Mouse (Mus musculus) layer of hippocampus, adult 9-10 months (tissue): ENCODE measurements at regions not wholly inside any gene's neighbourhood (a gene's known extent, or its start where the extent isn't known, plus 50 kb on each side); places are given as distances from the start of the nearest gene placed in this dataset.

Source experiments
- DNase-seq: peaks from one replicate; pipeline ENCODE4 v3.0.0; 2022; ENCODE audit warnings: low spot score

DNA sequence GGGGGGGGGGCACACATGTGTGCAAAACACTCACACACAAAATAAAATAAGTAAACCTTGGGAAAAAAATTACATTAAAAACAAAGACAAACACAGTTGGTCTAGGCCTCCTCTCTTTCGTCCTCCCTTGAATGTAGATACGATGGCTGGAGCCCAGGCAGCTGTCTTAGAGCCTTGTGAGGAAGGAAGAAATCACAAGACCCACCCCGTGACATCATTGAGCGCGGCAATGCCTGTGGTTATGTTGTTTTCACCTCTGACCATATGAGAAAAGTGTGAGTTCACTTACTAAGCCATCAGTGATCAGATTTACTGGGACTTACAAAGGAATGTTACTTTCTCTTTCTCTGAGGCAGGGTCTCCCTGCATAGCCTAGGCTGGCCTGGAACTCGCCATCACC lies 64.8 kb upstream of the Slc6a6 start:
- DNase-seq, result no peak

DNA sequence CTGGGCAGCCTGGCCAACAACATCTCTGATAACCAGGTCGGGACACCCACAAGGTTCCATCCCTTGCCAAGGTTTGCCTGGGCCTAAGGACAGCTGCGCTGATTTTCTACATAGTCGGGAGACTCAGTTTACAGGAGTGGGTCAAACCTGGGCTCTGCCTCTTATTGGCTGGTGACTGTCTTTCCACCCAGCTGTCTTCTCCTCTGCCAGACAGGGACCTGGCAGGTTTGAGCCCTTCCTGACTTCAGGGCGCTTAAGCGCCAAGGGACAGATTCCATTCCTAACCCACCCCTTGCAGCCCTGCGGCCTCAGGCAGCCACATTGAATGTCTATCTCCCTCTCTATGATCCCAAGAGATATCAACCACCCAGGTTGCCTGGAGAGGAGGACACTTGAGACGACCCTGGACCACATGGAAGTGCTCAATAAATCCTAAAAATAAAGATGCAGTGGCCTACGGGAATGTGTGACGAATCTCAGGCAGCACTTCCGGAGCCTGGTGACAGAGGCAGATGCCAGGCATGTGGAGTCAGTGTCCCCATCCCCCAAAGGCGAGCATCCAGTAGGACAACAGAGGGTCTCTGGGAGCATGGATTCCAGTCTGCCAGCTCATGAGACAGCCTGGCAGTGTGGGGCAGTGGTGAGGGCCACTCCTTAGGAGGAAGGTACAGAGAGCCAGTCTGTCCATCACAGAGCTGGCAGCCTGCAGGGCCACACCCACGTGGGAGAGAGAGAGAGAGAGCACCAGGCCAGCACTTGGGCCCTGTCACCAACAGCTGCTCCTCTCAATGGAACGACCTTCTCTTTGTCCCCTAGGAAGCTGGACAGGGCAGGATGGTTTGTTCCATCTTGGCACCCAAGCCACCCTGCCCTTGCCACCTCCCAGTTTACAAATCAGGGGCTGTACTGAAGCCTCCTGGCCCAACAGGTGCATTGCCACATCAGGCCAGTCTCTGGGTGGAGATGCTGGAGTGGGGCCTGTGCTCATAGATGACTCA lies 63.8 kb upstream of the Slc6a6 start:
- no peak for DNase-seq

DNA sequence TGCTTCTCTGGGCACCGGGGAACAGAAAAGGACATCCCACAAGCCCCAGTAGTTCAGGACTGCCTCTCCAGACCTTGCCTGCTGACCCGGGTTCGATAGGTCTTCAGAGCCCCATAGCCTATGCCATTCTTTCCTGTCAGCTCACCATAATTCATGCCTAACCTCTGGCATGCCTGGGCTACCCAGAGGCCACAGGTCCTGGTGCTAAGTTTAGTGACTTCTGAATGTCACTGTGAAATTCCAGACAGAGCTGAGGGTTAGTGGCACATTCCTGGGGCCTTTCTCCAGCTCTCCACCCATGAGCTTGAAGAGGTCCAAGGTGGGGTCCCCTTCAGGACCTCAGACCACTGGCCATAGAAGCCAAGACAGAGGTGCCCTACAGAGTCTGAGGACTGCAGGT lies 62.4 kb upstream of the Slc6a6 start:
- no peak for DNase-seq

DNA sequence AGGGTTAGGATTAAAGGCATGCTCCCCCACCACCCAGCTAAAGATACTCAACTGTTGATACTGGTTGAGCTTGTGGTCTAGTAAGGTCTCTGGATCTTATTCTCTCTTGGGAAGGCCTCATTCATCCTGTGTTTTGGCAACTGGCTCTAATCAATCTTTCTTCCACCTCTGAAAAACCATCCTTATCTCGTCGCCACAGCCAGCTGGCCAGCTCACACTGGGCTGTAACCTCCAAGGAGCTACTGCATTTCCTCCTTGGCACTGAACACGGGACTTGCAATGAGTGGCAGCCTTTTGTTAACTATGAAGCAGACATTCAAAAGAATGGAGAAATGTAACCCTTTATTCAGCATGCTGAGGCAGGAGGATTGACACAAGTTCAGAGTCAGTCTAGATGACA lies 61.4 kb upstream of the Slc6a6 start:
- DNase-seq, result no peak

DNA sequence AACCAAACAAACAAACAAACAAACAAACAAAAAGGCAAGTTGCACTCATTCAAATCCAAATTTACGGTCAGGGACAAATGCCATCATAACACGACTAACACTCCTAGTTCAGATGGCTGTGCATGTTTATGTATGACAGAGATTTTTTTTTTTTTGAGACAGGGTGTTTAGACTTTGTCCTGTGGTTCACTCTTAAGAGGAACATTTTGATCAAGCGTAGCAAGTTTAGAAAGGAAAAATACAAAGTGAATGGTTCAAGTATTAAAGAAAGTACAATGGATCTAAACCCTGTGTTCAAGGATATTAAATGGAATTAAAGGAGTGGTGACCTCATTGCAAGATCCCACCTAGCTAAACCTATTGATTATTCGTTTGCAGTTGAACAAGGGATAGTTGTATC lies 60.2 kb upstream of the Slc6a6 start:
- no peak for DNase-seq

DNA sequence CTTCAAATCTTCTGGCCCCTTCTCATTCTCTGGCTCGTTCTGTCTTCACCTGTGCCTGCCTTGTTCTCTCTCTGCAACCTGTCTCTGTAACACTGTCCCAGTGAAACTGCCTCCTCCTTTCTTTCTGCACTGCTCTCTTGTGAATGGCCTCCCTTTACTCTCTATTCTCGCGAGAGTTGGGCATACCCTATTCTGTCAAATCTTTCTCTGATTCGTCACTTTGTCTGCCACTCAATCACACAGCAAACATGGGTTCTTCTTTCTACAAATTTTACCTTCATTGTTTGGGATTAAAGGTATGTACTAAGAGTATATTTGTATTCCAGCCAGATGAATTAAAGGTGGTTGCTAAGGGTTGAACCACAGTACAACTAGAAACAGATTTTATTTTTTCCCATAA lies 54.6 kb upstream of the Slc6a6 start:
- no peak for DNase-seq

DNA sequence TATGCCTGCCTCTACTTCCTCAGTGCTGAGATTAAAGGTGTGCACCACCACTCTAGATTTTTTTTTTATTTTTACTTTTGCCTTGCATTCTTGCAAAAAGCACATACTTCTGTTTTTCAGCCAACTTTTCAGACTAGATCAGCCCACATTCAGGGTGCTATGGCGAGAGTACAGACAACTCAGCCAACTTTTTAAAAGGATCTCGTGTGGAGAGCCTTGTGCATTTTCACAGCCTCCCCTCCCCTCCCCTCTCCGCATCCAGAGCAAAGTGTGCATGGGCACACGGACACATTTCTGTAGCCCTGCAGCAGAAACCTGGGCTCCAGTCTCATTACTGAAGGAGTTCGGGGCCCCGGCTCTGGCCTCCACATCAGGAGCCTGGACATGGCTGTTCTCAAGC lies 52.6 kb upstream of the Slc6a6 start:
- no peak for DNase-seq
